Mouse (Mus musculus) heart, adult 11 months (tissue): ENCODE data around the gene Narfl.
"Not testable (repeated sequence)": the region's sequence is repeated elsewhere in the genome, so short reads cannot be mapped to it uniquely, and the experiment has no call there.

Experiments
- DNase-seq: peaks from one replicate; pipeline ENCODE4 v3.0.0; 2022

The Narfl gene

GRCm38 (mm10) chr17:25807452-25807851, 33.9 kb downstream of the Narfl start:
- DNase-seq: not testable (repeated sequence)

- no peak for DNase-seq
Measured at GRCm38 (mm10) chr17:25808028-25808427, 34.5 kb downstream of the Narfl start.

GRCm38 (mm10) chr17:25808789-25809605, 35.4 kb downstream of the Narfl start, which contains the start of gene Fbxl16:
Gene Fbxl16, plus strand, starts transcription at chr17:25809085.
- peak; percentile 99 for DNase-seq

- DNase-seq: no peak
Measured at GRCm38 (mm10) chr17:25809606-25810340, 36.2 kb downstream of the Narfl start.

GRCm38 (mm10) chr17:25810890-25811289, 37.3 kb downstream of the Narfl start:
- DNase-seq: no peak

GRCm38 (mm10) chr17:25813471-25813870, 39.9 kb downstream of the Narfl start:
- peak; percentile 91 for DNase-seq

- DNase-seq: no peak
Measured at GRCm38 (mm10) chr17:25817662-25818061, 44.1 kb downstream of the Narfl start.

- peak; percentile 91 for DNase-seq
Measured at GRCm38 (mm10) chr17:25818851-25819780, 45.5 kb downstream of the Narfl start.

GRCm38 (mm10) chr17:25823452-25823851, 49.9 kb downstream of the Narfl start, which contains the start of gene Wdr24:
Gene Wdr24, plus strand, starts transcription at chr17:25823627.
- DNase-seq: peak; percentile 96

GRCm38 (mm10) chr17:25824362-25825142, 51.0 kb downstream of the Narfl start:
- DNase-seq: peak; percentile 91

GRCm38 (mm10) chr17:25825311-25825710, 51.7 kb downstream of the Narfl start:
- peak; percentile 91 for DNase-seq

- peak; percentile 92 for DNase-seq
Measured at GRCm38 (mm10) chr17:25825984-25826570, 52.5 kb downstream of the Narfl start.

- peak; percentile 91 for DNase-seq
Measured at GRCm38 (mm10) chr17:25827011-25827410, 53.4 kb downstream of the Narfl start.

GRCm38 (mm10) chr17:25827546-25828222, 54.1 kb downstream of the Narfl start:
- peak; percentile 95 for DNase-seq

- no peak for DNase-seq
Measured at GRCm38 (mm10) chr17:25828223-25828594, 54.6 kb downstream of the Narfl start.

GRCm38 (mm10) chr17:25828712-25829557, 55.4 kb downstream of the Narfl start, which contains the start of gene Jmjd8:
Gene Jmjd8, plus strand, starts transcription at chr17:25828867.
- peak; percentile 98 for DNase-seq

- DNase-seq: peak; percentile 94
Measured at GRCm38 (mm10) chr17:25829558-25830017, 56.0 kb downstream of the Narfl start.

- peak; percentile 92 for DNase-seq
Measured at GRCm38 (mm10) chr17:25830200-25830753, 56.7 kb downstream of the Narfl start.

- DNase-seq: peak; percentile 95
Measured at GRCm38 (mm10) chr17:25830806-25831431, 57.3 kb downstream of the Narfl start.
